Mouse (Mus musculus) urinary bladder, postnatal 25 days (tissue): ENCODE measurements around the gene Cdh22.
A peak's percentile ranks its signal among the peaks of the same experiment; 100 is the strongest.

Experiments used
- DNase-seq: peaks from one replicate; pipeline ENCODE4 v3.0.0; 2022; ENCODE audit warnings: low spot score

The Cdh22 gene

GRCm38 (mm10) chr2:165157900-165158299 lies 76.8 kb downstream of the Cdh22 start:
- no peak for DNase-seq

- DNase-seq, result no peak
Measured at GRCm38 (mm10) chr2:165153006-165153405, 81.6 kb downstream of the Cdh22 start.

GRCm38 (mm10) chr2:165149741-165150140 lies 84.9 kb downstream of the Cdh22 start:
- DNase-seq, result no peak

GRCm38 (mm10) chr2:165145821-165146220 lies 88.8 kb downstream of the Cdh22 start:
- DNase-seq, result no peak

GRCm38 (mm10) chr2:165143487-165143886 lies 91.2 kb downstream of the Cdh22 start:
- no peak for DNase-seq

GRCm38 (mm10) chr2:165136049-165136448 lies 98.6 kb downstream of the Cdh22 start:
- DNase-seq, result no peak

- no peak for DNase-seq
Measured at GRCm38 (mm10) chr2:165133566-165133965, 101.1 kb downstream of the Cdh22 start.

- DNase-seq, result no peak
Measured at GRCm38 (mm10) chr2:165131428-165131827, 103.2 kb downstream of the Cdh22 start.

GRCm38 (mm10) chr2:165129189-165129588 lies 105.5 kb downstream of the Cdh22 start:
- no peak for DNase-seq

- DNase-seq, result no peak
Measured at GRCm38 (mm10) chr2:165126896-165127562, 107.6 kb downstream of the Cdh22 start.

- no peak for DNase-seq
Measured at GRCm38 (mm10) chr2:165121206-165121840, 113.3 kb downstream of the Cdh22 start.

GRCm38 (mm10) chr2:165120765-165121164 lies 113.9 kb downstream of the Cdh22 start:
- DNase-seq, result no peak

- DNase-seq, result no peak
Measured at GRCm38 (mm10) chr2:165113733-165114132, 120.9 kb downstream of the Cdh22 start.

- peak; percentile 85 for DNase-seq
Measured at GRCm38 (mm10) chr2:165112149-165112548, 122.5 kb downstream of the Cdh22 start.

- no peak for DNase-seq
Measured at GRCm38 (mm10) chr2:165106585-165106984, 128.1 kb downstream of the Cdh22 start.

- DNase-seq, result no peak
Measured at GRCm38 (mm10) chr2:165105513-165106079, 129.1 kb downstream of the Cdh22 start.

GRCm38 (mm10) chr2:165102920-165103319 lies 131.7 kb downstream of the Cdh22 start:
- no peak for DNase-seq

GRCm38 (mm10) chr2:165100749-165101148 lies 133.9 kb downstream of the Cdh22 start:
- DNase-seq, result no peak

GRCm38 (mm10) chr2:165098861-165099260 lies 135.8 kb downstream of the Cdh22 start:
- no peak for DNase-seq

- DNase-seq, result no peak
Measured at GRCm38 (mm10) chr2:165096367-165096766, 138.3 kb downstream of the Cdh22 start.

GRCm38 (mm10) chr2:165092393-165092792 lies 142.3 kb downstream of the Cdh22 start:
- no peak for DNase-seq

GRCm38 (mm10) chr2:165091433-165091965 lies 143.2 kb downstream of the Cdh22 start:
- no peak for DNase-seq

GRCm38 (mm10) chr2:165090650-165091049 lies 144.0 kb downstream of the Cdh22 start, which contains the start of gene 1700025C18Rik:
Gene 1700025C18Rik, minus strand, starts transcription at chr2:165090750.
- DNase-seq, result no peak
